Mouse (Mus musculus) ZHBTc4 (cell line): ENCODE measurements around the gene Copz1.
A peak's percentile ranks its signal among the peaks of the same experiment; 100 is the strongest.

Experiments
- DNase-seq: peaks from one replicate; pipeline ENCODE4 v3.0.0-alpha.2; 2011; ENCODE audit warnings: low read depth, low spot score

Copz1 gene

DNA sequence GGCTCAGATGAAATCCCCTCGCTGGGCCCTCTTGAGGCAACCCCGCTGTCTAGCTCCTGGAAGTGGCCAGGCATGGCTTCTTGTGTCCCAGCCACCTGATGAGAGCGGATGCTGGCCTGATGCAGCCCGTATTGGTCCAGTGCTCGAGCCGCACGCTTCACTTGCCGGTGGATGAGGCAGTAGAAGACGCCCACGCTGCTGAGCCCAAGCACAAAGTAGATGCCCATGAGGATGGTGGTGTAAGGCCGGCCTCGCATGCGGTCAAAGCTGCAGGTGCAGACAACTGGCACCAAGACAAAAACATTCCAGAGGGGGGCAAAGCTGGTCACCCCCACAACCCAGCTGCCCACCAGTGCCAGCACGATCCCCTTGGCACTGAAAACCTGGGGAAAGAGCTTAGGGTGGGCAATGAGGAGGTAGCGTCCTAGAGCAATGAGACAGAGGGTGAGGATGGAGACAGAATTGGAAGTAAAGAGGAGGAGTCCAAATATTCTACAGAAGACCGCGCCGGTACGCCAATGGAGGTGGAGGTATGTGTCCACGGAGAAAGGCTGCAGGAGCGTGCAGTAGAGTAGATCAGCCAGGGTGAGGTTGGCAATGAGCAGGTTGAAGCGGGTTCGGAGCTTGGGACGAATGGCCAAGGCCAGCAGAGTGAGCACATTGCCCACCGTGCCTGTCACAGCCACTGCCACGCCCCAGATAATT, 36.5 kb downstream of the Copz1 start:
- DNase-seq: no peak

GRCm38 (mm10) chr15:103310365-103310910, 37.9 kb downstream of the Copz1 start, which contains the start of gene Gpr84:
Gene Gpr84, minus strand, starts transcription at chr15:103310612.
- DNase-seq: no peak

DNA sequence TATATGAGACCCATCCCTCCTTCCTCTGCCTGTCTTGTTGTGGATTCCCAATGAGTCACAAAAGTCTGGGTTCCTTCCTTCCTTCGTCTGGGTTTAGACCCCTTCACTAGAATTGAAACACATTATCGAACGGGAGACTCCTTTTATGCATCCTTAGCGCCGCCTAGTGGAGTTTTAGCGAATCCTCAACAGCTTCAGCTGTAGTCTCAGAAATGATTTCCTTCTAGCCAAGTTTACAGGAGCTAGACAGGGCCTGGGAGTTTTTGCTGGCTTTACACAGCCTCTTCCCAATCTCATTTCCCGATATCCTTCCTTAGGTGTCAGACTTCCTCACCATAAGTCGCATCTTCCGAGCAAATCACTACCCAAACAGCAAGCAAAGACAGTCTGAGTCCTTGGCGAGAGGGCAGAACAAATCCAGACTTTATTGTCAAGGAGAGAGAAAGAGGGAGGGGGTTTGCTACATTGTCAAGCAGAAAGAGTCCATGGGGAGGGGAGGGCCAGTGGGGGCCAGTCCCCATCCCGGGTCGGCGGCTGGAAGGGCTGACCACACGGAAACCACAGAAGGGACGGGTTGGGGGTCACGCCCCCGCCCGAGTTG, 41.1 kb downstream of the Copz1 start:
- peak; percentile 83 for DNase-seq

GRCm38 (mm10) chr15:103314181-103314580, 41.7 kb downstream of the Copz1 start:
- DNase-seq: no peak

- peak; percentile 93 for DNase-seq
These were observed 42.5 kb downstream of the Copz1 start for GRCm38 (mm10) chr15:103315011-103315502.

- no peak for DNase-seq
These were observed 43.7 kb downstream of the Copz1 start for GRCm38 (mm10) chr15:103315979-103316776.

DNA sequence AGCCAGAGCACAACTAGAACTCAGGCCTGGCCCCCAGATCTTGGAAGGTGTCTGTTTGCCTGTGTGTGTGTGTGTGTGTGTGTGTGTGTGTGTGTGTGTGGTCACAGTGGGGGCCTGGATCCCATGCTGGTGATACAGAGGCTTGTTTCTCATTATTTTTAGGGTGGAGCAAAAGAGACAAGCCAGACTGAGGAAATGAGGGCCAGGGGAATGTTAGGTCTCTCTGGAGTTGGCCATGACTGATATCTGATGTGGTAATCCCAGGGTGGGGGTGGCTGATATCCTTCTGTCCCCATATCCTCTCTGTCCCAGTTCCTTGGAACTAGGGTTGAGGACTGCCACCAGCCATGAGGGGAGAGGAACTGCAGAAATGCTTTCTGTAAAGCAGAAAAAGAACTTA, 44.6 kb downstream of the Copz1 start:
- no peak for DNase-seq

DNA sequence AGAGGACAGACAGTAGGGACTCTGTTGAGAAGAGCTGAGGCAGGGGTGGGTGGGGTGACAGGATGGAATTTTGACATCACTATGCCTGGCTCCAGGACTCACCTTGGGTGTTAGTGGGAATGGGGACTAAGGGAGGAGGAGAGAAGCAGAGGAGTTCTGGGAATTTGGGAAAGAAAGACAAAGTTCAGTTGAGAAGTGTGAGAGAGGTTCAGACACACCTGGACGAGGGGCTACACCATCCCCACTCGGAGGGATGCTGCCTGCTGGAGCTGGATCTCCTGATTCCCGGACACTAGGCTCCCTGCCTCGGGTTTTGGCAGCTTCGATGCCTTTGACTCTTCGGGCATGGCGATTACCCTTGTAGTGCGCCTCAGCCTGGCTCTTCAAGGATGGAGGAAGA, 45.2 kb downstream of the Copz1 start:
- no peak for DNase-seq

DNA sequence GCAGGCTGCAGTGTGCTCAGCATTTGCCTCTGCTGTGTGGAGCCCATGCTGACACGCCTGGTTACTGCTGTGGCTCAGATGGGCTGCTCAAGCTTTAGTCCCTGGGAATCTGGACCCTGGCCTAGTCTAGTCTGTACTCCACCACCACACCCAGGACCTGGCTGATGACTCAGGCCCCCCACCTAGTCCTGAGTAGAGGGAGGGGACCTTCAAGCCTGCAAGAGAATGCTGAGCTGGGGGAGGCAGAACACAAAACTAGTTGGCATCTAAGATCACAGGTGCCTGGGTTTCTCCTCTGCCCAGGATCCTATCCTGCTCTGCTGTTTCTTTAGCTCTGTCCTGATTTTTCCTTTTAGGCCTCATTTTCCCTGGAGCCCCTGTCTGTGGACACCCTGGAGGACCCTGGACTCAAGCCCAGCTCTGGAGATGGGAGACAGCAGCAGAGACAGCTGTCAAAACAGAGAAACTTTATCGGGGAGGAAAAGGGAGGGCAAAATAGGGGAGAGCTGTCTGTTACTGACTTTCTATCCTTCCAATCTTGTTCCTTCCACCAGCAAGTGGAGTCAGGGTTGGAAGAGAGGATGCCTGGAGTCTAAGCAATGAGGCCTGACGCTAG, 45.8 kb downstream of the Copz1 start:
- DNase-seq: no peak

DNA sequence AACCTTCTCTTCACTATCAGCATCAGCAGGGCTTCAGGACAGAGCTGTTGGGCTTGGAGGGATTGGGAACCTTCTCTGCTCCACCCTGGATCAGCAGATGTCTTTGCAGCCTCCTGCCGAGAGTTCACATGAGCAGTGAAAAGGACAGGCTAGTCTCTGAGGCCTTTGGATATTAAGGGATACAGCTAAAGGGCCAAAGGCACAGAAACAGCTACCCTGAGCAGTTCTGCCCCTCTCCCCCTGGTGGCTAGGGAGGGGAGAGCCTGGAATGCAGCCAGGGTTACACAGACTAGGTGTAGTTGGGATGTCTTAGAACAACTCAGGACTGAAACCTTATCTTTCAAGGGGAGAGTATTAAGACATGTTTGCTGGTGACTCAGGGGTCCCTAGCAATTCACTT, 48.6 kb downstream of the Copz1 start:
- DNase-seq: peak; percentile 78

DNA sequence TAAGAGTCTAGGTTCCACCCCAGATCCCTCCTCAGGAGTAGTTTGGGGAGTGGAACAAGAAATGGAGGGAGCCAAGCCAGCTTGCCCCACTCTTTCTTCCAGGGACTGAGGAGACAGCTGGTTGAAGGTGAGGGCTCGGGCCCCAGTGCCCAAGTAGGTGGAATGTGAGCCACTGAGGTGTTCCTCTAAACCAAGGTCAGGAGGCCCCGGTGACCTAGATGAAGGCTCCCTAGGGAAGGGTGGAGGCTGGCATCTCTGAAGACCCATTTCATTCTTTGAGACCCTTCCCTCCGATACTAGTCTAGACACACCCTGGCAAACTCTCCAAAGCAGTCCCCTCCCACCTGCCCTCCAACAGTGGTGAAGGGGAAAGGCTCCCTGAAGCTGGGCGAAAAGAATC, 49.9 kb downstream of the Copz1 start:
- DNase-seq: no peak

- peak; percentile 47 for DNase-seq
These were observed 50.5 kb downstream of the Copz1 start for GRCm38 (mm10) chr15:103323070-103323454.

GRCm38 (mm10) chr15:103323455-103324247, 51.1 kb downstream of the Copz1 start:
- peak; percentile 92 for DNase-seq

DNA sequence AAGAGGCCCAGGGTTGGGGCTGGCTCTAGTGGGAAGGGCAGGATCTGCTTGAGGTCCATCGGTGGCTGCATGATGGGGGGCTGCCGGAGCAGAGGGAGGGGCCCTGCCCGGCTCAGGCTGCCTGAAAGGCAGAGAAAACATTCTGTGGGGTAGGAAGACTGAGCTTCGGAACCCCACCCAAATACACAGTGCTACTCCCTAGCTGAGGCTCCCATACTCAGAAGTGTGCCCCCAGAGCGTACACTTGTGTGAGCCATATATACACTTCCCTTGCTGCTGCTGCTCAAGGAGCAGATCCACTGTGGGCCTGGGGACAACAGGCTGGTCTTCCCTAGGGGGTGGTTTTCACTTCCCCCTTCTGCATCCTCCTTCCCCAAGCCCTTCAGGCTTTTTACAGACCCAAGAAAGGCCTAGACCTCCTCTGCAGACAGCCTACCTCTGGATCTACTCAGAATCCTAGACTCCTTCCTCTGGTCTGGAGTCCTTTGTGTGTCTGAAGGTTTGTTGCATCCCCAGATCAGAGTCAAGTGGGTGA, 60.6 kb downstream of the Copz1 start:
- DNase-seq: no peak

- DNase-seq: no peak
These were observed 61.2 kb downstream of the Copz1 start for GRCm38 (mm10) chr15:103333738-103334137.

- DNase-seq: no peak
These were observed 61.7 kb downstream of the Copz1 start for GRCm38 (mm10) chr15:103334194-103334593.

- DNase-seq: no peak
These were observed 62.5 kb downstream of the Copz1 start for GRCm38 (mm10) chr15:103335040-103335439.

DNA sequence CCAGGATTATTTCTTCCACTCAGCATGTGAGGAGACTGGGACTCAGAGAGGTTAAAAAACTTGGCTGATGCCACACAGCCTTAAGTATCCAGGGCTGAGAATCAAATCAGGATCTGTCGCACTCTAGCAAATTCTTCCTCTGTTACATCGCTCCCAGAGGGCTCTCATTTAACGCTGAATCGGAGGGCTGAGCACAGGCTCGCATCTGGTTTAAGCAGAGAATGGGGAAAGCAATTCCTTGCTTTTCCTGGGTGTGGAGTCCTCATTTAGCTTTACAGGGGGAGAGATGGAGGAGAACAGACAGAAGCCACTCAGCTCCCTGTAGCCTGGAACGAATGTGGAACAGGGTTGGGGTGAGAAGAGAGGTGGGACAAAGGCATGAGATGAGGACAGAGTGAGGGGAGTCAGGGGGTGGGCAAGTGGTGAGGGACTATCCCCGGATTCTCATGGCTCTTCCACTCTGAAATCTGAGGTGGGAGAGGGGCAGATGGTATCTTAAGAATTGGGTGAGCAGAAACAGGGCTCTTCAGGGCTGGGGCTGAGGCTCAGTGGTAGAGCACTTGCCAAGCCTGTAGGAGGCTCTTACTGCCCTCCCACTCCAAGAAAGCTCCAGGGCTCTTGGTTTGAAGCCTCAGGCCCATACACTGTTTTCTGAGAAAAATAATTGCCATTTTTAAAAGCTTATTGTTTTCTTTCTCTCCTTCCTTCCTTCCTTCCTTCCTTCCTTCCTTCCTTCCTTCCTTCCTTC, 63.1 kb downstream of the Copz1 start:
- no peak for DNase-seq

GRCm38 (mm10) chr15:103336996-103337667, 64.6 kb downstream of the Copz1 start:
- DNase-seq: peak; percentile 58
